Mouse (Mus musculus) kidney, embryonic 14.5 days (tissue): ENCODE data around the gene Ccdc188. TPM values are rescaled to one million over a fixed set of nuclear protein-coding genes. Genes with fewer than 3 reads are reported as not detected.
"Not testable (repeated sequence)": the region's sequence is repeated elsewhere in the genome, so short reads cannot be mapped to it uniquely, and the experiment has no call there.

ENCODE experiments used
- ATAC-seq: fragments of 200-750 bp; cut with Nextera tagmentation; 2 replicates; pipeline ENCODE4 v1.8.0; 2017; ENCODE audit warnings: moderate number of reproducible peaks, mild to moderate bottlenecking, moderate TSS enrichment, moderate library complexity; ENCODE audit not compliant: low FRiP score, low TSS enrichment
- H3K27ac ChIP-seq: fragments of 300-500 bp; sonication (generic); 2 replicates; pipeline ENCODE4 v1.5.1; 2014; ENCODE audit warnings: low read depth, mild to moderate bottlenecking, low read length, moderate library complexity, mixed read lengths
- H3K27me3 ChIP-seq: fragments of 300-500 bp; sonication (generic); 2 replicates; pipeline ENCODE4 v1.6.1; 2014; ENCODE audit warnings: mild to moderate bottlenecking, low read length; ENCODE audit not compliant: control insufficient read depth, insufficient read depth
- H3K36me3 ChIP-seq: fragments of 300-500 bp; sonication (generic); 2 replicates; pipeline ENCODE4 v1.6.1; 2014; ENCODE audit warnings: low read length, mixed read lengths; ENCODE audit not compliant: control insufficient read depth, insufficient read depth
- H3K4me1 ChIP-seq: fragments of 300-500 bp; sonication (generic); 2 replicates; pipeline ENCODE4 v1.6.1; 2014; ENCODE audit warnings: low read length, mixed read lengths; ENCODE audit not compliant: control insufficient read depth, insufficient read depth
- H3K4me2 ChIP-seq: fragments of 300-500 bp; sonication (generic); replicated peaks from 2 replicates; pipeline ENCODE4 v1.6.1; 2014; ENCODE audit warnings: low read depth, mild to moderate bottlenecking, low read length
- H3K4me3 ChIP-seq: fragments of 300-500 bp; sonication (generic); 2 replicates; pipeline ENCODE4 v1.5.1; 2014; ENCODE audit warnings: mild to moderate bottlenecking, low read length
- H3K9ac ChIP-seq: fragments of 300-500 bp; sonication (generic); 2 replicates; pipeline ENCODE4 v1.6.1; 2014; ENCODE audit warnings: low read depth, mild to moderate bottlenecking, low read length, moderate library complexity
- H3K9me3 ChIP-seq: fragments of 300-500 bp; sonication (generic); 2 replicates; pipeline ENCODE4 v1.6.1; 2016; ENCODE audit warnings: low read length; ENCODE audit not compliant: control insufficient read depth
- WGBS: fragments of 180-500 bp; shearing (Covaris S2); extraction: QIAGEN DNeasy Blood & Tissue Kit; methylation state at CpG from one replicate; pipeline ENCODE4 v1.1.7; 2014; 5-methylcytosine and 5-hydroxymethylcytosine counted together
- polyA plus RNA-seq: library from polyadenylated mRNA; unstranded; fragments of >200 nt; fragmentation: Nextera tagmentation; extraction: Ambion mirVana; gene quantifications from 2 replicates; pipeline ENCODE4 v1.2.1, GENCODE M21; 2014

The Ccdc188 gene
- polyA plus RNA-seq, 1 experiment from 2014 or later, result not detected

DNA sequence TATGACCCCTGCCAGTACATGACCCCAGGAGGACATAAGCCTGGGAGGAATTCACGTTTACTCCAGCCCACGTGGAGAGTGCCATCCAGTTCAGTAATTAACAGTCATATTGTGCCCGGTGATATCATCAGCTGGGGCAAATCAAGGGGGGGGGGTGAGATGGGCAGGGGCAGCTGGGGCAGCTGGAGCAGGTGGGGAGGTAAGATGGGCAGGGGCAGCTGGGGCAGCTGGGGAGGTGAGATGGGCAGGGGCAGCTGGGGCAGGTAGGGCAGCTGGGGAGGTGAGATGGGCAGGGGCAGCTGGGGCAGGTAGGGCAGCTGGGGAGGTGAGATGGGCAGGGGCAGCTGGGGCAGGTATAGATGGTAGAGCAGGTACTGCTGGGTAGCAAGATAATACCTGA is 22.1 kb upstream of the Ccdc188 start:
- not testable (repeated sequence) for H3K27ac ChIP-seq, H3K27me3 ChIP-seq

DNA sequence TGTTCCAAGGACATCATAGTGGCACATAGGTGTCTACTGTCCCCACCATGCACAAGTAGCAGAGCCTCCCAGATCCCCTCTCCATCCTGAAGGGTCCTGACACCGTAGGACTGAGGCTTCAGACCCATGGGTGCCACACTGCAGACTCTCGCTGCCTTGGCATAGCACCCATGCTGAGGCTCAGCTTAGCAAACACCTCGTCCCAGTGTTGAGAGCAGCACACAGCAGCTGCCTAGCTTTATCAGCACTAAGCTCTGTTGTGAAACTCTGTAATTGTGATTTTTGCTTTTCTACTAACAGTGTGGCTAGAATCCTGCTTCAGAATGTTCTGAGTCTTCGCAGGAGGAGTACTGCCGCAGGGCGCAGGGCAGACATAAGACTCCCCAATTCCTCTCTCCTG is 19.8 kb upstream of the Ccdc188 start:
- 0 out of 2 replicates have a peak overlapping the region, but pooled peaks have one; percentile 0 for H3K9ac ChIP-seq
- H3K4me1 ChIP-seq, result peaks cover 34% of the 10 kb centered on the region
- H3K36me3 ChIP-seq, result no peaks in the 10 kb centered on the region
- WGBS, result 88% methylated on average over 6 of the region's 6 CpGs
- no peak for ATAC-seq
- no peak overlapping the region for H3K4me3 ChIP-seq
- no peaks in the 10 kb centered on the region for H3K9me3 ChIP-seq
- no peak overlapping the region for H3K27ac ChIP-seq
- H3K4me2 ChIP-seq, result no peak overlapping the region
- no peaks in the 10 kb centered on the region for H3K27me3 ChIP-seq

More for the DNA sequence above, 22.1 kb upstream of the Ccdc188 start:
- not testable (repeated sequence) for H3K4me2 ChIP-seq, H3K36me3 ChIP-seq, ATAC-seq, H3K9me3 ChIP-seq, H3K4me3 ChIP-seq, H3K9ac ChIP-seq
- peaks cover 34% of the 10 kb centered on the region for H3K4me1 ChIP-seq
- WGBS, result 36% methylated on average over 3 of the region's 3 CpGs

DNA sequence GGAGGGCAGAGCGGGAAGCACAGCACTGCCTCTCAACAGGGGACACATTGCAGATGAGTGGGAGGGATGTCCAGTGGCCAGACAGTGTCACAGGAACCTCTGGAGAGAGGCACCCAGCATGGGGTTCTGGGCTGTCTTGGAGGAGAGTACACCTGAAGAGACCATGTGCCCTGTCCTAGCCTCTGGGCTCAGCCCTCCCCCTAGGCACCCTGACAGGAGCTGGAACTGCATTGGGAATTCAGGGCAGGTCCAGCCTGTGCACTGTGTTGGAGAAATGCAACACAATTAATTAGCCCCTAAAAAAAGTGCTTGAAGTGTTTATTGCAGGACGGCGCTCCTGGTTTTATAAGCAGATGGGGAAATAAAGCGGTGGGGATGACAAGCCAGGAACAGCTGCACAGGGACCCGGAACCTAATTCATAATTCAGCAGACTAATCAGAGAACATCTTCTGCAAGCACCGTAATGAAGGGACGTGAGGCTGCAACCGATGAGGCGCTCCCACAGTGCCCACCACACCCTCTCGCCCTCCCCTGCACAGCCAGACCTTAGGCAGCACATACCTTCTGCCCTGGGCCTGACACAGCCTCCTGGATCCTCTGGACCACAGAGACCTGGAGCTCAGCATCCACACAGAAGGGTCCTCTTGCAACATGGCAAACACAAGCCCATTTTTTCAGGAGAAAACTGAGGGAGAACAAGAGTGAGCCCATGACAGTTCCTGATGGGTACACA is 19.1 kb upstream of the Ccdc188 start:
- Histone ChIP-seq H3K4me3 (no peak overlapping the region), H3K27me3 (no peaks in the 10 kb centered on the region), H3K9me3 (no peaks in the 10 kb centered on the region), H3K4me1 (peaks cover 36% of the 10 kb centered on the region), H3K4me2 (no peak overlapping the region; the same call in 1 of the 2 replicates), H3K27ac (no peak overlapping the region), H3K9ac (0 out of 2 replicates have a peak overlapping the region, but pooled peaks have one; percentile 0), H3K36me3 (no peaks in the 10 kb centered on the region)
- 55% methylated on average over 10 of the region's 10 CpGs for WGBS
- ATAC-seq, result no peak

DNA sequence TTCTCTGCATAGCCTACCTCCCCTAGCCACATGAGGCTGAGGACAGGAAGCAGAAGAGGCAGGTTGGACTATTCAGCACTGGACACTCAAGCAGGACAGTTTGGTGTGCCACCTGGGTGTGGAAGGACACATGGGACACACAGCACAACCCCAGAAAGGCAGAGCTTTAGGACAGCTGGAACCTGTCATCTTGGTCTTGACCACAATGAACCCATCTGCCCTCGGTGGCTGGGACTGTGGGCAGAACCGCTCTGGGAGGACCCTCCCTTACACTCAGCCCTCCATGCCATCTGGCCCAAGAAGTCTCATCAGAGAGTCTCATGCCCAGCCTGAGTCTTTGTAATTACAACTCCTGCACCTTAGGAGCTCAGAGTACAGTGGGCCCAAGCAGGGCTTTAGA is 17.6 kb upstream of the Ccdc188 start:
- H3K4me1 ChIP-seq, result peaks cover 35% of the 10 kb centered on the region
- H3K4me3 ChIP-seq, result no peak overlapping the region
- no peak overlapping the region for H3K27ac ChIP-seq
- no peaks in the 10 kb centered on the region for H3K27me3 ChIP-seq
- H3K36me3 ChIP-seq, result no peaks in the 10 kb centered on the region
- no peak overlapping the region for H3K4me2 ChIP-seq
- 38% methylated on average over 2 of the region's 2 CpGs for WGBS
- ATAC-seq, result no peak
- no peaks in the 10 kb centered on the region for H3K9me3 ChIP-seq
- H3K9ac ChIP-seq, result no peak overlapping the region

DNA sequence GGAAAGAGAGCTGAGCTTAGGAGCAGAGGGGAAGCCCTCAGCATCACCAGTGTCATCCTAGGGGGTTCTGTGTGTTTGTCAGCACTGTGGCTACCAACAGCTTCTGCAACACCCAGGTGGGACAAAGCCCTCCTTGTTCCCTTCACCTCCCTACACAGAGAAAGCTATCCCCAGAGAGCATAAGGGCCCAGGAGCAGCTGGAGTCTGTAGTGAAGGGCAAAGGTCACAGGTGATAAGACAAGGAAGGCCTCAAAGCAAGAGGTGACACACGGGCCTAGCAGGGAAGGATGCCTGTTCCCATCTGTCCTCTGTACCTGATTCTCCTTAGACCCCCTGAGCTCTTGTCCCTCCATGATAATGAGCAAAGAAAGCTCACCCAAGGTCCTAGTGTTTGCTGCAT is 16.1 kb upstream of the Ccdc188 start:
- H3K27ac ChIP-seq, result no peak overlapping the region
- no peaks in the 10 kb centered on the region for H3K36me3 ChIP-seq
- no peak overlapping the region for H3K4me2 ChIP-seq
- H3K9me3 ChIP-seq, result no peaks in the 10 kb centered on the region
- WGBS, result 50% methylated on average over 1 of the region's 1 CpGs
- no peaks in the 10 kb centered on the region for H3K27me3 ChIP-seq
- peaks cover 34% of the 10 kb centered on the region for H3K4me1 ChIP-seq
- H3K4me3 ChIP-seq, result no peak overlapping the region
- ATAC-seq, result no peak
- H3K9ac ChIP-seq, result no peak overlapping the region

DNA sequence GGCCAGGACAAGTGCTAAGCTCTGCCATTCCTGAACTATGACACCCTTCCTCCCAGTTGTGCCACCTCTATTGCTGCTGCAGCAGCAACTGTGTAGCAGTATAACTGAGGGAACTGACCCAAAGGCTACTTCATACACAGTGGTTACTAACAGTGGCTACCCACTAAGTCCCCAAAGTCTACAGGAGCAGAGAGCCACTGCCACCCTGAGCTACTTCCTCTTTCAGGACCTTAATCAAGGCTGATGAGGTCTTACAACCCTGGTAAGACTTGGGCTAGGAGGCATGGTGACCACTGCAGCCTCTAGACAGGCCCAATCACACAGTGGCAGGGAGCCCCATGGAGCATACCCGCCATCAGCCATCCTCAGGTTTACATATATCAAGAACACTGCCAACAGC is 15.6 kb upstream of the Ccdc188 start:
- no peak overlapping the region for H3K27ac ChIP-seq
- no peak overlapping the region for H3K9ac ChIP-seq
- no peaks in the 10 kb centered on the region for H3K27me3 ChIP-seq
- 86% methylated on average over 1 of the region's 1 CpGs for WGBS
- ATAC-seq, result no peak
- H3K36me3 ChIP-seq, result no peaks in the 10 kb centered on the region
- H3K4me1 ChIP-seq, result peaks cover 34% of the 10 kb centered on the region
- no peak overlapping the region for H3K4me2 ChIP-seq
- H3K9me3 ChIP-seq, result no peaks in the 10 kb centered on the region
- H3K4me3 ChIP-seq, result no peak overlapping the region

DNA sequence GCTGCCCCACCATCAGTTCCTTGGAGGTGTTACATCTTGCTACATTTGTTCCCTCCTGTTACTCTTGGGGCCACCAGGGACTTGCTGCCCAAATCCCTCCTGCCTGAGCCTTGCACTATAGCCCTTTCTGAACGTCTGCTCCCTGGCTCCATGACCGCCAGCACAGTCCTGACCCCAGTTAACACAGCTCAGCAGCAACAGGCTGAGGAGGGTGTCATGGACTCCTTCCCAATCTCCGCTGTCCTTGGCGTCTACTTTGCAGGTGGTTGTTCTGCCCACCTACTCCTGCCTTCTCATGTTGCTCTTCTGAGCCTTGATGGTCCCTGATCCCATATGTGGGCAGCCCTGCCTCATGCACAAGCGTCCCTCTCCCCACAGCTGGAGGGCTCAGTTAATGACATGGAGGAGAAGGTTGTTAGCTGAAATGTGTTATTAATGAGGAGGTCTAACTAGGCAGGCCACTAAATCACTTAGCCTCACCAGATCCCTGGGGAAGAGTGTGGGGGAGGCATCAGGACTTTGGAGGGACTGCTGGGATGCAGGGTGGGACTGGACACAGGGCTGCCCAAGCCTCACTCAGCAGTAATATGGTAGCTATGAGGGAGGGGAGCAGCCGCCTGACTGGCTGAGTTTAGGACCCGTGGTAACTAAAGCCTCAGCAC is 14.1 kb upstream of the Ccdc188 start:
- Histone ChIP-seq H3K4me1 (peaks cover 30% of the 10 kb centered on the region), H3K36me3 (no peaks in the 10 kb centered on the region), H3K4me3 (no peak overlapping the region), H3K9me3 (no peaks in the 10 kb centered on the region), H3K27me3 (no peaks in the 10 kb centered on the region), H3K4me2 (no peak overlapping the region), H3K27ac (peak overlapping the region; percentile 69; the same call in 1 of the 2 replicates), H3K9ac (no peak overlapping the region)
- WGBS, result 14% methylated on average over 7 of the region's 7 CpGs
- peak; percentile 91 for ATAC-seq

DNA sequence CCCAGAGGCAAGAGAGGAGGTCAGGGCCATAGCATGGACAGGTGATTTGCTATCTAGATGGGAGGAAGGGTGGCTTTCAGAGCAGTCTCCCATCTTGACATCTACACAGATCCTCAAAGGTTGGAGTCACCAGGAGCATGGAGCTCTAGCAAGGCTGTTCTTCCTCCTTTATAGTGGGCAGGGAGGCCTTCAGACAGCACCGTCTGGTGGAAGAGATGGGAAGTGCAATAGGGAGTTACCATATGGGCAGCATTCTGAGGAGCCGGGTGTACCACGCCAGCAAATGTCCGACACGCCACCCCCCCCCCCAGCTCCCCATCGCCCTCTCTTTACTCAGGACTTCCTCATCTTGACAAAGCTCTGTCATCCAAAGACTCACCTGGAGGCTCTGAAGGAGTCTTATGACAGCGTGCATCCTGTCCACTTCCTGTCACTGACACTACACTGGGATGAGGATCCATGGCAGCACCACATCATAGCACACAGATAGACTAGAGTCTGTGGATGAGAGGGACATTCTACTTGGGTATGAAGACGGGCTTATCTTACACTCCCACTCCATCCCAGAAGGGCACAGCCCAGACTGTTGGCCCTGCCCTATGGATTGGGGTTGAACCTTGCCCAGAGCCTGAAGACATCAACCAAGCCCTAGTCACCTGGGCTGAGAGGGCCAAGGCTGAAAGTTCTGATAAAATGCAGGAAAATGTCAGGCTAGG is 6.8 kb upstream of the Ccdc188 start:
- H3K9ac ChIP-seq, result no peak overlapping the region
- H3K9me3 ChIP-seq, result no peaks in the 10 kb centered on the region
- H3K27ac ChIP-seq, result no peak overlapping the region
- WGBS, result 27% methylated on average over 8 of the region's 8 CpGs
- no peak overlapping the region for H3K4me2 ChIP-seq
- H3K4me3 ChIP-seq, result no peak overlapping the region
- ATAC-seq, result peak; percentile 41
- H3K4me1 ChIP-seq, result no peaks in the 10 kb centered on the region
- no peaks in the 10 kb centered on the region; the same call in 1 of the 2 replicates for H3K27me3 ChIP-seq
- H3K36me3 ChIP-seq, result no peaks in the 10 kb centered on the region
